18 mouse cellular contexts compared by ENCODE assay signal in genomic region chr1:194041393-194042352, GRCm38 (mm10).
A peak's percentile ranks its signal among the peaks of the same experiment; 100 is the strongest.
DNase-seq lines count a peak whose midpoint lies in the region; ATAC-seq and TF ChIP-seq lines count a peak whose summit lies in the region.
"Had no signal": no experiment of that assay in that cellular context is flagged by ENCODE, and none has a peak within 500 bp of the region (broad histone marks: within the 10 kb centered on the region; RNA-seq: fewer than 3 reads in every experiment).

No protein-coding gene starts in this region.

- H3K27ac ChIP-seq in hindbrain, embryonic 10.5 days = peak overlapping the region; percentile 59
- no peak overlapping the region for H3K27ac ChIP-seq in hindbrain, postnatal 0 days
- peak overlapping the region; percentile 58; the same call in 1 of the 2 replicates for H3K27ac ChIP-seq in forebrain, postnatal 0 days (ENCODE audit: low read depth, low read length)
- no peak overlapping the region for H3K27ac ChIP-seq in neural tube, embryonic 12.5 days
- H3K27ac ChIP-seq: embryonic facial prominence, embryonic 13.5 days; heart, embryonic 13.5 days; left cerebral cortex, adult 2 months; lung, embryonic 15.5 days had no signal

- peaks cover 14% of the 10 kb centered on the region for H3K27me3 ChIP-seq in hindbrain, embryonic 10.5 days (ENCODE audit: insufficient read depth, poor library complexity, severe bottlenecking)
- no peaks in the 10 kb centered on the region for H3K27me3 ChIP-seq in hindbrain, postnatal 0 days (ENCODE audit: insufficient read depth, low read length)
- H3K27me3 ChIP-seq in forebrain, postnatal 0 days (ENCODE audit: insufficient read depth, low read length) = no peaks in the 10 kb centered on the region
- H3K27me3 ChIP-seq in neural tube, embryonic 12.5 days (replicated peaks) = no peaks in the 10 kb centered on the region
- H3K27me3 ChIP-seq: embryonic facial prominence, embryonic 13.5 days; heart, embryonic 13.5 days; lung, embryonic 15.5 days had no signal

- WGBS in hindbrain, embryonic 10.5 days = 49% methylated on average over 8 of the region's 8 CpGs
- 31% methylated on average over 8 of the region's 8 CpGs for WGBS in hindbrain, postnatal 0 days
- 33% methylated on average over 8 of the region's 8 CpGs for WGBS in forebrain, postnatal 0 days
- WGBS in neural tube, embryonic 12.5 days = 32% methylated on average over 8 of the region's 8 CpGs

- H3K4me1 ChIP-seq in hindbrain, embryonic 10.5 days (replicated peaks) = peaks cover 15% of the 10 kb centered on the region
- no peaks in the 10 kb centered on the region for H3K4me1 ChIP-seq in hindbrain, postnatal 0 days (ENCODE audit: insufficient read depth, low read length)
- H3K4me1 ChIP-seq in forebrain, postnatal 0 days (ENCODE audit: insufficient read depth) = peaks cover 10% of the 10 kb centered on the region; the same call in 1 of the 2 replicates
- peaks cover 14% of the 10 kb centered on the region for H3K4me1 ChIP-seq in neural tube, embryonic 12.5 days
- H3K4me1 ChIP-seq: lung, embryonic 15.5 days had no signal

- no peaks in the 10 kb centered on the region for H3K9me3 ChIP-seq in hindbrain, embryonic 10.5 days
- no peaks in the 10 kb centered on the region for H3K9me3 ChIP-seq in hindbrain, postnatal 0 days (ENCODE audit: low read length)
- H3K9me3 ChIP-seq in forebrain, postnatal 0 days (ENCODE audit: low read length) = no peaks in the 10 kb centered on the region
- H3K9me3 ChIP-seq in neural tube, embryonic 12.5 days = no peaks in the 10 kb centered on the region
- H3K9me3 ChIP-seq: embryonic facial prominence, embryonic 13.5 days; heart, embryonic 13.5 days; lung, embryonic 15.5 days; megakaryocyte, embryonic 14.5 days had no signal

- H3K36me3 ChIP-seq in hindbrain, embryonic 10.5 days = no peaks in the 10 kb centered on the region
- H3K36me3 ChIP-seq in hindbrain, postnatal 0 days (ENCODE audit: insufficient read depth, low read length) = no peaks in the 10 kb centered on the region
- no peaks in the 10 kb centered on the region for H3K36me3 ChIP-seq in forebrain, postnatal 0 days (ENCODE audit: insufficient read depth)
- no peaks in the 10 kb centered on the region for H3K36me3 ChIP-seq in neural tube, embryonic 12.5 days
- H3K36me3 ChIP-seq: embryonic facial prominence, embryonic 13.5 days; heart, embryonic 13.5 days; lung, embryonic 15.5 days had no signal

- ATAC-seq in hindbrain, postnatal 0 days = no peak
- peak; percentile 48; the same call in 1 of the 2 replicates for ATAC-seq in forebrain, postnatal 0 days
- ATAC-seq in neural tube, embryonic 12.5 days (ENCODE audit: low FRiP score, low read depth) = peak; percentile 68

- H3K4me2 ChIP-seq in hindbrain, postnatal 0 days (ENCODE audit: low read depth, low read length) = no peak overlapping the region
- H3K4me2 ChIP-seq in forebrain, postnatal 0 days (ENCODE audit: low read depth) = no peak overlapping the region
- no peak overlapping the region for H3K4me2 ChIP-seq in neural tube, embryonic 12.5 days (replicated peaks)
- H3K4me2 ChIP-seq: embryonic facial prominence, embryonic 13.5 days; heart, embryonic 13.5 days; lung, embryonic 15.5 days had no signal

- DNase-seq in hindbrain, embryonic 10.5 days (ENCODE audit: low spot score) = no peak
- no peak for DNase-seq in hindbrain, postnatal 0 days (ENCODE audit: low spot score)
- peak; percentile 40 for DNase-seq in embryo, embryonic 10.5 days (ENCODE audit: low spot score)
- no peak for DNase-seq in forebrain, postnatal 0 days
- no peak for DNase-seq in layer of hippocampus, postnatal 10 days (ENCODE audit: low spot score in 2 of 2)
- no peak for DNase-seq in adrenal gland, adult (ENCODE audit: inconsistent age in 2 of 2, low spot score in 1 of 2)
- no peak for DNase-seq in left cerebral cortex, adult 8-10 months (ENCODE audit: low spot score in 2 of 2)
- DNase-seq: adrenal gland, adult 2 months; cerebellum, postnatal 10 days; gastrocnemius, postnatal 36 days; kidney, adult 8-10 months; thymus, postnatal 14 days had no signal

- TF ChIP-seq CTCF in hindbrain, postnatal 0 days (IDR thresholded peaks at IDR 0.05; ENCODE audit: low read depth) = no peak
- TF ChIP-seq CTCF in forebrain, postnatal 0 days (IDR thresholded peaks at IDR 0.05; ENCODE audit: low read depth) = no peak

- H3K9ac ChIP-seq in hindbrain, postnatal 0 days (replicated peaks; ENCODE audit: low read length) = no peak overlapping the region
- no peak overlapping the region for H3K9ac ChIP-seq in forebrain, postnatal 0 days
- no peak overlapping the region for H3K9ac ChIP-seq in neural tube, embryonic 12.5 days
- H3K9ac ChIP-seq: embryonic facial prominence, embryonic 13.5 days; heart, embryonic 13.5 days; lung, embryonic 15.5 days had no signal

- H3K4me3 ChIP-seq in hindbrain, embryonic 10.5 days = no peak overlapping the region
- no peak overlapping the region for H3K4me3 ChIP-seq in hindbrain, postnatal 0 days (ENCODE audit: low read length)
- no peak overlapping the region for H3K4me3 ChIP-seq in forebrain, postnatal 0 days (ENCODE audit: low read depth, low read length)
- H3K4me3 ChIP-seq in neural tube, embryonic 12.5 days = no peak overlapping the region
- H3K4me3 ChIP-seq: embryonic facial prominence, embryonic 13.5 days; heart, embryonic 13.5 days; left cerebral cortex, adult 2 months; lung, embryonic 15.5 days; megakaryocyte, embryonic 14.5 days had no signal

Comparison
In these comparisons a context has a peak if more than half of its experiments do, and no peak if none do; other contexts are left out.
1. H3K27ac ChIP-seq: peak in hindbrain, embryonic 10.5 days (single experiment) and forebrain, postnatal 0 days (single experiment); none in hindbrain, postnatal 0 days (single experiment) and neural tube, embryonic 12.5 days (single experiment).